Mouse (Mus musculus) thymus, postnatal 0 days (tissue): ENCODE data around the gene Hmox1. TPM values are rescaled to one million over a fixed set of nuclear protein-coding genes. Genes with fewer than 3 reads are reported as not detected.

ENCODE experiments used
- polyA plus RNA-seq: library from polyadenylated mRNA; unstranded; fragments of >200 nt; fragmentation: Nextera tagmentation; extraction: Ambion mirVana; gene quantifications from 2 replicates; pipeline ENCODE4 v1.2.1, GENCODE M21; 2015

The Hmox1 gene
- polyA plus RNA-seq, 1 experiment from 2014 or later: 31.9 TPM

Other genes with a start within 250 kb of the Hmox1 start
- not detected in 2 replicates for gene Isx, start 220.4 kb upstream of the Hmox1 start, polyA plus RNA-seq
- 29.6 and 30.0 TPM in 2 replicates for gene Hmgxb4, start 100.3 kb upstream of the Hmox1 start, polyA plus RNA-seq
- gene Tom1, start 59.9 kb upstream of the Hmox1 start, polyA plus RNA-seq: 18.8 and 21.3 TPM in 2 replicates
- gene Mcm5, start 15.9 kb downstream of the Hmox1 start, polyA plus RNA-seq: 167 and 206 TPM in 2 replicates
- gene Rasd2, start 120.3 kb downstream of the Hmox1 start, polyA plus RNA-seq: 0.15 and 0.26 TPM in 2 replicates